Mouse (Mus musculus): ENCODE results near the gene Olfr699.
"Not testable (repeated sequence)": the region's sequence is repeated elsewhere in the genome, so short reads cannot be mapped to it uniquely, and the experiment has no call there.

The Olfr699 gene

GRCm38 (mm10) chr7:106793098-106793497 lies at the start of gene Olfr699:
Gene Olfr699, minus strand, starts transcription at chr7:106793198.
- DNase-seq (ENCODE audit: low spot score), result no peak

GRCm38 (mm10) chr7:106833793-106834192 lies 40.8 kb upstream of the Olfr699 start, which contains the start of gene Olfr702:
Gene Olfr702, minus strand, starts transcription at chr7:106833893.
- no peak for DNase-seq (ENCODE audit: low spot score)

GRCm38 (mm10) chr7:106818414-106818813 lies 25.4 kb upstream of the Olfr699 start:
- DNase-seq (ENCODE audit: low spot score), result no peak

GRCm38 (mm10) chr7:106815775-106816174 lies 22.8 kb upstream of the Olfr699 start:
- DNase-seq (ENCODE audit: low spot score), result no peak

- no peak for DNase-seq (ENCODE audit: low spot score)
Measured at GRCm38 (mm10) chr7:106813829-106814228, 20.8 kb upstream of the Olfr699 start, which contains the start of gene Olfr701. Gene Olfr701, plus strand, starts transcription at chr7:106814129.

GRCm38 (mm10) chr7:106808734-106809133 lies 15.7 kb upstream of the Olfr699 start, which contains the start of gene Olfr700:
Gene Olfr700, minus strand, starts transcription at chr7:106808834.
- no peak for DNase-seq (ENCODE audit: low spot score)

- no peak for DNase-seq (ENCODE audit: low spot score)
Measured at GRCm38 (mm10) chr7:106788330-106788729, 4.7 kb downstream of the Olfr699 start.

GRCm38 (mm10) chr7:106761008-106761407 lies 32.0 kb downstream of the Olfr699 start:
- DNase-seq (ENCODE audit: low spot score), result not testable (repeated sequence)

GRCm38 (mm10) chr7:106758800-106759199 lies 34.2 kb downstream of the Olfr699 start:
- no peak for DNase-seq (ENCODE audit: low spot score)

- DNase-seq (ENCODE audit: low spot score), result no peak
Measured at GRCm38 (mm10) chr7:106755297-106755696, 37.7 kb downstream of the Olfr699 start, which contains the start of gene Olfr698. Gene Olfr698, minus strand, starts transcription at chr7:106755397.

GRCm38 (mm10) chr7:106745811-106746210 lies 47.2 kb downstream of the Olfr699 start:
- no peak for DNase-seq (ENCODE audit: low spot score)

GRCm38 (mm10) chr7:106742343-106742742 lies 50.7 kb downstream of the Olfr699 start, which contains the start of gene Olfr697:
Gene Olfr697, minus strand, starts transcription at chr7:106742443.
- DNase-seq (ENCODE audit: low spot score), result no peak
